Mouse (Mus musculus) lung, embryonic 14.5 days (tissue): ENCODE measurements around the gene Hcfc1. TPM values are rescaled to one million over a fixed set of nuclear protein-coding genes. Genes with fewer than 3 reads are reported as not detected.
A peak's percentile ranks its signal among the peaks of the same experiment; 100 is the strongest.

Source experiments
- ATAC-seq: fragments of 200-750 bp; cut with Nextera tagmentation; 2 replicates; pipeline ENCODE4 v1.8.0; 2017; ENCODE audit warnings: mild to moderate bottlenecking, moderate TSS enrichment, moderate library complexity; ENCODE audit not compliant: insufficient read depth
- DNase-seq: peaks from one replicate; pipeline ENCODE4 v3.0.0-alpha.2; 2015
- H3K27ac ChIP-seq: fragments of 300-500 bp; sonication (generic); 2 replicates; pipeline ENCODE4 v1.5.1; 2014; ENCODE audit warnings: low read depth, mild to moderate bottlenecking, moderate library complexity
- H3K27me3 ChIP-seq: fragments of 300-500 bp; sonication (generic); 2 replicates; pipeline ENCODE4 v1.6.1; 2014; ENCODE audit warnings: low read length, control low read depth; ENCODE audit not compliant: insufficient read depth
- H3K36me3 ChIP-seq: fragments of 300-500 bp; sonication (generic); 2 replicates; pipeline ENCODE4 v1.6.1; 2014; ENCODE audit warnings: control low read depth; ENCODE audit not compliant: insufficient read depth
- H3K4me1 ChIP-seq: fragments of 300-500 bp; sonication (generic); 2 replicates; pipeline ENCODE4 v1.6.1; 2014; ENCODE audit warnings: antibody characterized with exemption, control low read depth; ENCODE audit not compliant: insufficient read depth
- H3K4me2 ChIP-seq: fragments of 300-500 bp; sonication (generic); 2 replicates; pipeline ENCODE4 v1.6.1; 2014; ENCODE audit warnings: mild to moderate bottlenecking
- H3K4me3 ChIP-seq: fragments of 300-500 bp; sonication (generic); 2 replicates; pipeline ENCODE4 v1.5.1; 2014; ENCODE audit warnings: low read depth, low read length
- H3K9ac ChIP-seq: fragments of 300-500 bp; sonication (generic); 2 replicates; pipeline ENCODE4 v1.6.1; 2014
- H3K9me3 ChIP-seq: fragments of 300-500 bp; sonication (generic); 2 replicates; pipeline ENCODE4 v1.6.1; 2016; ENCODE audit warnings: low read depth, low read length, control low read depth
- CTCF ChIP-seq: IDR thresholded peaks from 2 replicates; pipeline ENCODE4 v1.5.1; 2016; ENCODE audit warnings: antibody characterized with exemption, low read depth
- WGBS: fragments of 180-500 bp; shearing (Covaris S2); extraction: QIAGEN DNeasy Blood & Tissue Kit; methylation state at CpG from one replicate; pipeline ENCODE4 v1.1.7; 2014; 5-methylcytosine and 5-hydroxymethylcytosine counted together
- polyA plus RNA-seq: library from polyadenylated mRNA; unstranded; fragments of >200 nt; fragmentation: Nextera tagmentation; extraction: Ambion mirVana; gene quantifications from 2 replicates; pipeline ENCODE4 v1.2.1, GENCODE M21; 2014

Hcfc1 gene
- 73.6 and 81.3 TPM in 2 replicates for polyA plus RNA-seq

DNA sequence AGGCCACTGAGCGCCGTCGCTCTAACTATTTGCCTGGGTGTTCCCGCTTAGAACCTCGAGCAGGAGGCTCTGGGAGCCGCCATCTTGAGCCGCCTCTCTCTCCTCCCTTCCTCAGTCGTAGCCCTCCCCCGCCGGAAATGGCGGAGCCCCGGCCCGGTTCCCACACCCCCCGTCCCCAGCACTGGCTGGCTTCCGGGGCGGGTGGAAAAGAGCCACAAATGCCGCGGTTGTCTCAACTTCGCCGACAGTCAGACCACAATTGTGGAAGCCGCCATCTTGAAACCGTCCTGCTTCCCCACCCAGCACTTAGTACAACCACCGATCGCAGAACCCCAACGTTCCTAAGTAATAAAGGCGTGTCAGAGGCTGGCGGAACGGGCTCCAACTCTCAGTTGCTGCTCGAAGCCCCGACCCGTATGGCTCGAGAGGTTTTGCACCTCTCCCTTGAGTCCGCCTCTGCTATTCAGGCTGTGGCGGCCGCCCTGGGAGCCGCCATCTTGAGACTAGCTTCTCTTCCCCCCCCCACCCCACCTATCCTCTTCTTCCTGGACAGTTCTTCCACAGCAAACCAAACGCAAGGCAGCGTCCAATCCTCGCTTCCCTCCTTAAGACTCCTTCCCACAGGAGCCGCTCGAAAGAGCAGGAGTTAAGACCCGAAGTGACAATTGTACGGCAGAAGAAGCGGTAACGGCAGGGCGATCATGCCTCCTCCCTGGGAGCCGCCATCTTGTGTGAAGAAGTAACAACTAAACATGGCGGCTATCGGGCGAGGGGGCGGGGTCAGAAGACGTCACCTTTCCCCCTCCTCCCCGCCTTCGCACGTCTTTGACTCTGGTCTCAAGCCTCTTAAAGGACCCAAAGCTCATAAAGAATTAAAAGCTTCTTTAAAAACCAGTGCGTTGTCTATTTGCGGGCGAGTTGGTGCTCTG lies at the start of gene Hcfc1:
Hcfc1 (minus strand) TSS at position 110 of the 929 bp plus-strand sequence.
- Histone ChIP-seq H3K4me3 (peak within 1 kb of the TSS; percentile 69), H3K36me3 (peaks cover 10% of the 10 kb centered on the region; the same call in 1 of the 2 replicates), H3K4me2 (peak within 1 kb of the TSS; percentile 73), H3K27me3 (no peaks in the 10 kb centered on the region), H3K9ac (peak within 1 kb of the TSS; percentile 79), H3K9me3 (no peaks in the 10 kb centered on the region), H3K4me1 (no peaks in the 10 kb centered on the region; the same call in 1 of the 2 replicates), H3K27ac (peak within 1 kb of the TSS; percentile 99)
- ATAC-seq (peak; percentile 72), DNase-seq (peak; percentile 89)
- no peak for TF ChIP-seq CTCF
- WGBS: 11% methylated on average over 57 of the region's 58 CpGs

GRCm38 (mm10) chrX:74014597-74014996 lies 48.4 kb upstream of the Hcfc1 start:
- Histone ChIP-seq H3K4me3 (no peak overlapping the region), H3K27ac (no peak overlapping the region), H3K36me3 (peaks cover 15% of the 10 kb centered on the region; the same call in 1 of the 2 replicates), H3K4me1 (no peaks in the 10 kb centered on the region), H3K27me3 (no peaks in the 10 kb centered on the region), H3K9ac (no peak overlapping the region), H3K4me2 (no peak overlapping the region), H3K9me3 (no peaks in the 10 kb centered on the region)
- WGBS: 82% methylated on average over 1 of the region's 1 CpGs
- DNase-seq (no peak), ATAC-seq (no peak)
- no peak for TF ChIP-seq CTCF

DNA sequence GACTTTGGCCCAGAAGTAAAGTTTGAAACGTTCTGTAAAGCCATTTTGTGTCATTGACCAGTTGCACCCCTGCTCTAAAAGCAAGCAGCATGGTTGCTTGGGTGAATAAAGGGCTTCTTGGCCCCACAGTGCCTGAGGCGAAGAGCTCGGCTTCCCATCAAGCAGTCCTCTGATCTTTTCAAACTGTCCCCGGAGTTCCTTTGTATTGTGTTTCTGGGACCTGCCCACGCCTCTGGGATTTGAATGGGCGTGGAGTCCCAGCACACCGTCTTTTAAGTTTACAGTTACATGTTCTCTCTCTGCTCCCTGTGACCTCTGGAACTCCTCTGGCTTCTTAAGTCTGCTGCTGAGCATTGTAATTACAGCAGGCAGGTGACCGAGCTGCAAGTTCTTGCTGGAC lies 41.9 kb upstream of the Hcfc1 start:
- Histone ChIP-seq H3K4me3 (no peak overlapping the region), H3K36me3 (no peaks in the 10 kb centered on the region), H3K4me1 (no peaks in the 10 kb centered on the region), H3K4me2 (no peak overlapping the region), H3K27ac (no peak overlapping the region), H3K9ac (no peak overlapping the region), H3K9me3 (no peaks in the 10 kb centered on the region), H3K27me3 (no peaks in the 10 kb centered on the region)
- TF ChIP-seq CTCF: no peak
- DNase-seq (no peak), ATAC-seq (no peak)
- 51% methylated on average over 8 of the region's 8 CpGs for WGBS

DNA sequence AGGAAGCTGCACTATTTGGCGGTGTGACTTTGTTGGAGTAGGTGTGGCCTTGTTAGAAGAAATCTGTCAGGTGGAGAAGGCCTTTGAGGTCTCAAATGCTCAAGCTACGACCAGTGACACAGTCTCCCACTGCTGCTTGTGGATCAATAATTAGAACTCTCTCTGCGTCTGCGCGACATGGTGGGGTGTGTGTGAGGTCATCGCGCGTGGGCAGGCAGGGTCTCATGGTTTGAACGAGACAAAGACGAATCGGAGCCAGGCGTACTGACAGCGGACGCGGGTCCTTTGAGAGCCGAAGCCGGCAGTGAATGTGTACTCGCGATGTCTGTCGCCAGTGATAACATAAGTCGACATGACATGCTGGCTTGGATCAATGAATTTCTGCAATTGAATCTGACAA lies 40.2 kb upstream of the Hcfc1 start:
- no peak overlapping the region for H3K9ac ChIP-seq
- no peak overlapping the region for H3K4me3 ChIP-seq
- H3K27me3 ChIP-seq: no peaks in the 10 kb centered on the region
- TF ChIP-seq CTCF: no peak
- DNase-seq (no peak), ATAC-seq (no peak)
- H3K4me1 ChIP-seq: no peaks in the 10 kb centered on the region
- whole genome bisulfite sequencing: 80% methylated on average over 21 of the region's 21 CpGs
- H3K36me3 ChIP-seq: no peaks in the 10 kb centered on the region
- H3K4me2 ChIP-seq: no peak overlapping the region
- no peaks in the 10 kb centered on the region for H3K9me3 ChIP-seq
- no peak overlapping the region for H3K27ac ChIP-seq

DNA sequence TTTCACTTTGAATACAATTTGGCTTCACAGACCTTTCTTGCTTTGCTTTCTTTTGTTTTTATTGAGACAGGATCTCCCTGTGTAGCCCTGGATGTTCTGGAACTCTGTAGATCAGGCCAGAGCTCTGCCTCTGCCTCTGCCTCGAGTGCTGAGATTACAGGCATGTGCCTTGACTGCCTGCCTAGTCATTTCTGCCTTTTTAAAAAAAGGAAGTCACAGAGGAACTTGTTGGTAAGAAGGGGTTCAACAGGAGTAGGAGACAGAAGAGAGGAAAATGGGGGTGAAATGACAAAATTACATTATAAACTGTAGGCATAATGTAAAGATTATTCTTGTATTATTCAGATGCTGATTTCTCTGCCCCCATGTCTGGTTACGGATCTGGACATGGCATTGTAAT lies 37.5 kb upstream of the Hcfc1 start:
- Histone ChIP-seq H3K27me3 (no peaks in the 10 kb centered on the region), H3K36me3 (no peaks in the 10 kb centered on the region), H3K9me3 (no peaks in the 10 kb centered on the region), H3K9ac (no peak overlapping the region), H3K4me3 (no peak overlapping the region), H3K4me2 (no peak overlapping the region), H3K27ac (no peak overlapping the region), H3K4me1 (no peaks in the 10 kb centered on the region)
- ATAC-seq: no peak
- WGBS: 68% methylated on average over 2 of the region's 2 CpGs
- no peak for TF ChIP-seq CTCF
- no peak for DNase-seq

DNA sequence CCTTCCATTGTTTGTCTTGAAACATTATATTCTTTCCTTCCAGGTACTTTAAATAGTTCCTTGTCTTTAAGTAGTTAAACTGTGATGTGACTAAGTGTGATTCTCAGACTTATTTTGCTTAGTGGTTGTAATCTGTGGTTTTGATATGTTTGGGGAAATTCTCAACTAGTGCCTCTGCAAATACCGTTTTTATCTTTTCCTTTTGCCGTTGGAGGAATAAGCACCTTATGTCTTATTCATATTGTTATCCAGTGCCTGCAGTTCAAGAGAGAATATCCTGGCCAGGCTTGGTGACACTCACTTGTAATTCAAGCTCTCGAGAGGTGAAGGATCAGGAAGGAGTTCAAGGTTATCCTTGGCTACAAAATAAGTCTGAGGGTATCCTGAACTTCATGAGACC lies 34.9 kb upstream of the Hcfc1 start:
- Histone ChIP-seq H3K4me1 (no peaks in the 10 kb centered on the region), H3K4me2 (no peak overlapping the region), H3K9ac (no peak overlapping the region), H3K27me3 (no peaks in the 10 kb centered on the region), H3K9me3 (no peaks in the 10 kb centered on the region), H3K4me3 (no peak overlapping the region), H3K27ac (no peak overlapping the region), H3K36me3 (no peaks in the 10 kb centered on the region)
- ATAC-seq (no peak), DNase-seq (no peak)
- TF ChIP-seq CTCF: no peak
- 70% methylated on average over 3 of the region's 3 CpGs for WGBS
